25 mouse cellular contexts compared by ENCODE assay signal in the genomic region with DNA sequence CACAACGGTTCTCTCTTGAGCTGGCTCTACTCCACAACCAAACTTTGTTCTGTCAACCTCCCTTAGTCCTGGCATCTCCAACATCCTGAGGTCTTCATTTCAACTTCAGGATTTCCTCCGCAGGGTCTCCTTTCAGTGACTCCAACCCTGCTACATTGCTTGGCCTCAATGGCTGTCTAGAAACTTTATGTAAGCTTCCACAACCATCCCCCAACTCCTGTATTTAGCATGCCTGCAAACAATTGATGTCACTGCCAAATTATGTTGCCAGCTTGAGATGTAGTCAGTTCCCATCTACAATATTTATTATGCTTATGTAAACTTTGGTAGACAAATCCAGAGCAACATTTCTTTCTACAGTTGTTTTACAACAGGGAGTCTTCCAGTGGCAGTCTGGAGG.
DNase-seq lines count a peak whose midpoint lies in the region; ATAC-seq and TF ChIP-seq lines count a peak whose summit lies in the region.
"Had no signal": no experiment of that assay in that cellular context is flagged by ENCODE, and none has a peak within 500 bp of the region (broad histone marks: within the 10 kb centered on the region; RNA-seq: fewer than 3 reads in every experiment).

No protein-coding gene starts in this region.

- H3K36me3 ChIP-seq in embryonic facial prominence, embryonic 14.5 days (ENCODE audit: control insufficient read depth, insufficient read depth, low read length): no peaks in the 10 kb centered on the region
- H3K36me3 ChIP-seq in embryonic facial prominence, embryonic 10.5 days (replicated peaks): no peaks in the 10 kb centered on the region
- no peaks in the 10 kb centered on the region for H3K36me3 ChIP-seq in lung, embryonic 14.5 days (ENCODE audit: insufficient read depth)
- no peaks in the 10 kb centered on the region for H3K36me3 ChIP-seq in lung, postnatal 0 days (ENCODE audit: insufficient read depth, low read length)
- H3K36me3 ChIP-seq: embryonic facial prominence, embryonic 15.5 days; heart, embryonic 13.5 days had no signal

- TF ChIP-seq CTCF in lung, embryonic 14.5 days (IDR thresholded peaks at IDR 0.05; ENCODE audit: low read depth): no peak
- TF ChIP-seq CTCF in lung, adult 2 months (IDR thresholded peaks at IDR 0.05; ENCODE audit: insufficient read depth, low read length): no peak
- no peak for TF ChIP-seq CTCF in lung, postnatal 0 days (IDR thresholded peaks at IDR 0.05)

- peak; percentile 19 for DNase-seq in embryonic facial prominence, embryonic 14.5 days (ENCODE audit: low spot score)
- DNase-seq in embryonic facial prominence, embryonic 10.5 days (ENCODE audit: low spot score): no peak
- peak; percentile 83 for DNase-seq in lung, embryonic 14.5 days
- DNase-seq in lung, adult 2 months: no peak
- DNase-seq in lung, postnatal 0 days (ENCODE audit: low spot score): peak; percentile 16
- DNase-seq in lung, postnatal 36 days: peak; percentile 6
- no peak for DNase-seq in kidney, postnatal 14 days
- DNase-seq: adrenal gland, adult 8-10 months; adrenal gland, postnatal 25 days; cerebellum, adult 11-12 months; cerebellum, adult 8-10 months; cerebellum, postnatal 10 days; cerebellum, postnatal 36 days; embryo, embryonic 11 days; forebrain, postnatal 0 days; gastrocnemius, adult 2 months; gastrocnemius, postnatal 14 days; heart, adult 18-20 months; heart, postnatal 14 days; heart, postnatal 4 days had no signal

- H3K9me3 ChIP-seq in embryonic facial prominence, embryonic 14.5 days (ENCODE audit: control insufficient read depth, low read length): no peaks in the 10 kb centered on the region
- H3K9me3 ChIP-seq in embryonic facial prominence, embryonic 10.5 days: no peaks in the 10 kb centered on the region
- no peaks in the 10 kb centered on the region for H3K9me3 ChIP-seq in lung, embryonic 14.5 days (ENCODE audit: low read depth, low read length)
- no peaks in the 10 kb centered on the region for H3K9me3 ChIP-seq in lung, postnatal 0 days (ENCODE audit: low read length)
- H3K9me3 ChIP-seq: embryonic facial prominence, embryonic 15.5 days; heart, embryonic 13.5 days had no signal

- no peak overlapping the region for H3K27ac ChIP-seq in embryonic facial prominence, embryonic 14.5 days (replicated peaks; ENCODE audit: low read depth, low read length)
- H3K27ac ChIP-seq in embryonic facial prominence, embryonic 10.5 days (replicated peaks): no peak overlapping the region
- H3K27ac ChIP-seq in lung, embryonic 14.5 days (ENCODE audit: low read depth): peak overlapping the region; percentile 71
- no peak overlapping the region for H3K27ac ChIP-seq in lung, postnatal 0 days (ENCODE audit: low read length)
- H3K27ac ChIP-seq: embryonic facial prominence, embryonic 15.5 days; gastrocnemius, adult 2 months; heart, embryonic 13.5 days; hindbrain, embryonic 14.5 days had no signal

- ATAC-seq in embryonic facial prominence, embryonic 14.5 days (ENCODE audit: low read depth): no peak
- ATAC-seq in lung, embryonic 14.5 days (ENCODE audit: insufficient read depth): peak; percentile 70
- ATAC-seq in lung, postnatal 0 days: peak; percentile 50
- ATAC-seq: activated CD4-positive, CD25-positive, alpha-beta regulatory T cell, adult 4 months; forebrain, embryonic 14.5 days; forebrain, postnatal 0 days had no signal

- H3K9ac ChIP-seq in embryonic facial prominence, embryonic 14.5 days (ENCODE audit: low read depth, low read length): no peak overlapping the region
- H3K9ac ChIP-seq in lung, embryonic 14.5 days: no peak overlapping the region
- no peak overlapping the region for H3K9ac ChIP-seq in lung, postnatal 0 days (replicated peaks; ENCODE audit: low read depth)
- H3K9ac ChIP-seq: embryonic facial prominence, embryonic 15.5 days; forebrain, postnatal 0 days; heart, embryonic 13.5 days; hindbrain, embryonic 14.5 days had no signal

- 68% methylated on average over 2 of the region's 2 CpGs for WGBS in embryonic facial prominence, embryonic 14.5 days
- 85% methylated on average over 2 of the region's 2 CpGs for WGBS in embryonic facial prominence, embryonic 10.5 days
- 49% methylated on average over 2 of the region's 2 CpGs for WGBS in lung, embryonic 14.5 days
- WGBS in lung, adult 2 months: 46% methylated on average over 2 of the region's 2 CpGs
- 25% methylated on average over 2 of the region's 2 CpGs for WGBS in lung, postnatal 0 days

- TF ChIP-seq POLR2A in lung, adult 2 months (IDR thresholded peaks at IDR 0.05; ENCODE audit: borderline replicate concordance, extremely low read depth, low read depth, low read length): no peak

- TF ChIP-seq EP300 in lung, postnatal 0 days (IDR thresholded peaks at IDR 0.05): no peak

- H3K4me3 ChIP-seq in embryonic facial prominence, embryonic 14.5 days (ENCODE audit: low read depth, low read length): no peak overlapping the region
- no peak overlapping the region for H3K4me3 ChIP-seq in embryonic facial prominence, embryonic 10.5 days
- no peak overlapping the region for H3K4me3 ChIP-seq in lung, embryonic 14.5 days (ENCODE audit: low read depth, low read length)
- H3K4me3 ChIP-seq in lung, adult 2 months (replicated peaks; ENCODE audit: extremely low read depth, low read depth, low read length): no peak overlapping the region
- no peak overlapping the region for H3K4me3 ChIP-seq in lung, postnatal 0 days (ENCODE audit: low read depth, low read length)
- H3K4me3 ChIP-seq: embryonic facial prominence, embryonic 15.5 days; gastrocnemius, adult 2 months; heart, embryonic 13.5 days had no signal

- H3K27me3 ChIP-seq in embryonic facial prominence, embryonic 14.5 days (replicated peaks; ENCODE audit: control insufficient read depth, insufficient read depth, low read length): no peaks in the 10 kb centered on the region
- no peaks in the 10 kb centered on the region for H3K27me3 ChIP-seq in embryonic facial prominence, embryonic 10.5 days (replicated peaks; ENCODE audit: low read depth, poor library complexity, severe bottlenecking)
- no peaks in the 10 kb centered on the region for H3K27me3 ChIP-seq in lung, embryonic 14.5 days (ENCODE audit: insufficient read depth, low read length)
- no peaks in the 10 kb centered on the region for H3K27me3 ChIP-seq in lung, postnatal 0 days (replicated peaks; ENCODE audit: insufficient read depth, low read length)
- H3K27me3 ChIP-seq: embryonic facial prominence, embryonic 15.5 days; heart, embryonic 13.5 days had no signal

- H3K4me1 ChIP-seq in embryonic facial prominence, embryonic 14.5 days (ENCODE audit: control insufficient read depth, insufficient read depth, low read length): no peaks in the 10 kb centered on the region
- peaks cover 25% of the 10 kb centered on the region for H3K4me1 ChIP-seq in embryonic facial prominence, embryonic 10.5 days
- peaks cover 11% of the 10 kb centered on the region; the same call in 1 of the 2 replicates for H3K4me1 ChIP-seq in lung, embryonic 14.5 days (ENCODE audit: insufficient read depth)
- H3K4me1 ChIP-seq in lung, adult 2 months (ENCODE audit: control insufficient read depth, insufficient read depth, low read length): no peaks in the 10 kb centered on the region; the same call in 1 of the 2 replicates
- H3K4me1 ChIP-seq in lung, postnatal 0 days (ENCODE audit: insufficient read depth, low read depth, low read length): no peaks in the 10 kb centered on the region
- H3K4me1 ChIP-seq: embryonic facial prominence, embryonic 15.5 days; heart, embryonic 13.5 days had no signal

- no peak overlapping the region for H3K4me2 ChIP-seq in embryonic facial prominence, embryonic 14.5 days (ENCODE audit: low read depth, low read length)
- no peak overlapping the region for H3K4me2 ChIP-seq in lung, embryonic 14.5 days
- H3K4me2 ChIP-seq in lung, postnatal 0 days (replicated peaks; ENCODE audit: low read depth, low read length): no peak overlapping the region
- H3K4me2 ChIP-seq: embryonic facial prominence, embryonic 15.5 days; heart, embryonic 13.5 days; hindbrain, embryonic 14.5 days had no signal

Comparison
In these comparisons a context has a peak if more than half of its experiments do, and no peak if none do; other contexts are left out.
1. DNase-seq: peak in embryonic facial prominence, embryonic 14.5 days (single experiment), lung, embryonic 14.5 days (single experiment), lung, postnatal 0 days (single experiment) and lung, postnatal 36 days (single experiment); none in embryonic facial prominence, embryonic 10.5 days (single experiment), lung, adult 2 months (single experiment) and kidney, postnatal 14 days (single experiment).